ENCODE assay signal across 8 mouse cellular contexts in genomic region chr11:43612834-43613488, GRCm38 (mm10). TPM values are rescaled to one million over a fixed set of nuclear protein-coding genes. Genes with fewer than 3 reads are reported as not detected.
DNase-seq lines count a peak whose midpoint lies in the region; ATAC-seq lines count a peak whose summit lies in the region.

No protein-coding gene starts in this region.

- peak overlapping the region; percentile 45; the same call in 1 of the 2 replicates for H3K27ac ChIP-seq in lung, embryonic 15.5 days

- no peak overlapping the region for H3K4me3 ChIP-seq in lung, embryonic 15.5 days

- no peaks in the 10 kb centered on the region for H3K36me3 ChIP-seq in lung, embryonic 15.5 days

- WGBS in lung, embryonic 15.5 days: 18% methylated on average over 12 of the region's 12 CpGs

- H3K27me3 ChIP-seq in lung, embryonic 15.5 days: no peaks in the 10 kb centered on the region

- H3K4me2 ChIP-seq in lung, embryonic 15.5 days: no peak overlapping the region

- peak; percentile 98 for ATAC-seq in frontal cortex, adult (ENCODE audit: low TSS enrichment)
- peak; percentile 85 to 91 for ATAC-seq in hematopoietic stem cell, adult 5-6 weeks (replicated peaks in 1 of 2; ENCODE audit: insufficient read depth in 1 of 2, low FRiP score in 2 of 2, low TSS enrichment in 1 of 2, low read depth in 1 of 2, poor library complexity in 2 of 2, severe bottlenecking in 2 of 2)
- peak; percentile 47; the same call in 1 of the 2 replicates for ATAC-seq in lung, embryonic 15.5 days (ENCODE audit: borderline replicate concordance, extremely low read depth, low FRiP score, low TSS enrichment)

- H3K9me3 ChIP-seq in lung, embryonic 15.5 days: no peaks in the 10 kb centered on the region

- no peak overlapping the region for H3K9ac ChIP-seq in lung, embryonic 15.5 days

- peaks cover 16% of the 10 kb centered on the region for H3K4me1 ChIP-seq in lung, embryonic 15.5 days

- DNase-seq in Muller cell, postnatal 12 days (ENCODE audit: inconsistent ontology term): peak; percentile 78
- DNase-seq in cerebellum, adult 9-10 months: peak; percentile 87
- DNase-seq in layer of hippocampus, adult 8-10 months (ENCODE audit: low spot score in 2 of 2): peak; percentile 69 to 87
- peak; percentile 77 for DNase-seq in ovary, postnatal 14 days (ENCODE audit: low spot score)
- DNase-seq in thymus, postnatal 14 days: peak; percentile 73

RNA-seq across cellular contexts. Expression of gene Fabp6, which starts 11.6 kb away (rescaled TPM):
- total RNA-seq in hematopoietic stem cell, adult 5-6 weeks (2017): not detected in 2 replicates
- total RNA-seq in layer of hippocampus, adult 8-10 months (2022): not detected
- not detected in 2 replicates for polyA plus RNA-seq in lung, embryonic 15.5 days (2015; fragmentation: Nextera tagmentation; extraction: Ambion mirVana)

RNA-seq across cellular contexts. Expression of gene 4933415A04Rik, which starts 26.1 kb away (rescaled TPM):
- total RNA-seq in hematopoietic stem cell, adult 5-6 weeks (2017): 0.40 and 1.3 TPM in 2 replicates
- 1 to 10 TPM; 1.3 to 3.0 (median 2.4) TPM for total RNA-seq in layer of hippocampus, adult 8-10 months (2022)
- polyA plus RNA-seq in lung, embryonic 15.5 days (2015; fragmentation: Nextera tagmentation; extraction: Ambion mirVana): 5.9 and 6.3 TPM in 2 replicates

Comparison
In these comparisons a context has a peak if more than half of its experiments do, and no peak if none do; other contexts are left out.
1. ATAC-seq: peak in every context shown above with its lines; median percentile 98 in frontal cortex, adult; 88 in hematopoietic stem cell, adult 5-6 weeks; 47 in lung, embryonic 15.5 days.